Mouse (Mus musculus): ENCODE results near the gene Smarca4. TPM values are rescaled to one million over a fixed set of nuclear protein-coding genes. Genes with fewer than 3 reads are reported as not detected.
A peak's percentile ranks its signal among the peaks of the same experiment; 100 is the strongest.

The Smarca4 gene
- total RNA-seq, 2 experiments from 2014 or later, result 117 to 124 TPM

- intact Hi-C loops (cut with DNase I), result no loop called here
Measured at GRCm38 (mm10) chr9:21626571-21626970, 10.6 kb downstream of the Smarca4 start.

DNA sequence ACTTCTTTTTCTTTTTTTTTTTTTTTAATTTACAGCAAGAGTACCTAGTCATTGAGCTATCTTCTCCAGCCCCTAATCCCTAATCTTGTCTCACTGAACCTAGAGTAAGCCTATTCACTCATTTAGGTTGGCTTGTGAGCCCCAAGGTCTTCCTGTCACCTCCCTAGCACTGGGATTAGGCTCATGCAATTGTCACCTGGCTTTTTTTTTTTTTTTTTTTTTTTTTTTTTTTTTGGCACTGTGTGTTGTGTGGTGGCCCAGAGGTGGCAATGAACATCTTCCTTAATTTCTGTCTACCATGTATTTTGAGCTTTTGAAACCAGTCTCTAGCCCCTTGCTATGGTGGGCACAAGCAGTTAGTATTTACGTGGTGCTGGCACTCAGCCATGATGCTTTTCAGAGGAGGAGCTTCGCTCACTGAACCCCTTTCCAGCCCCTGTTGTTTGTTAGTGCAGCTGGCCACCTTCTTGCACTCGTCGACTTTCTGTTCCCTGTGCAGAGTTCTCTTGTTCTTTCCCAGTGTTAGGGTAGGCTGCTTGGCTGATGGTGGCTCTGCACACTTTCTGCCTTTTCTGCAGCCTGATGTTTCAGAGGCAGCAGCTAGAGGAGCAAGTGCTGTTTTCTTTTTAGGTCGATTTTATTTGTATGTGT lies 11.3 kb downstream of the Smarca4 start:
- H3K27ac ChIP-seq, result no peak overlapping the region
- intact Hi-C loops (cut with DNase I), result no loop called here
- DNase-seq (ENCODE audit: extremely low spot score in 1 of 2, low spot score in 2 of 2), result no peak
- no peak for TF ChIP-seq CTCF (IDR thresholded peaks at IDR 0.05)
- H3K4me3 ChIP-seq, result no peak overlapping the region

More at GRCm38 (mm10) chr9:21626571-21626970, 10.6 kb downstream of the Smarca4 start:
- peak; percentile 50 for TF ChIP-seq CTCF (IDR thresholded peaks at IDR 0.05)
- no peak overlapping the region for H3K27ac ChIP-seq
- DNase-seq (ENCODE audit: extremely low spot score in 1 of 2, low spot score in 2 of 2), result no peak
- H3K4me3 ChIP-seq, result no peak overlapping the region

DNA sequence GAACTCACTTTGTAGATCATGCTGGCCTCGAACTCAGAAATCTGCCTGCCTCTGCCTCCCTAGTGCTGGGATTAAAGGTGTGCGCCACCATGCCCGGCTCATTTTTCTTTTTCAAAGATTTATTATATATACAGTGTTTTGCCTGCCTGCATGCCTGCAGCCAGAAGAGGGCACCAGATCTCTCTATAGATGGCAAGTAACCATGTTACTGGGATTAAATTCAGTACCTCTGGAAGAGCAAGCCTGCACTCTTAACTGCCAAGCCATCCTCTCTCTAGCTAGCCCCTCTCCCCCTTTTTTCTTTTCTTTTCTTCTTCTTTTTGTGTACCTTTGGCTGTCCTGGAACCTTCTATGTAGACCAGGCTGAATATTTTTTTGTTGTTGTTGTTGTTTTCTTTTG lies 14.7 kb downstream of the Smarca4 start:
- DNase-seq (ENCODE audit: extremely low spot score in 1 of 2, low spot score in 2 of 2), result peak; percentile 29 to 50
- intact Hi-C loops (cut with DNase I), result loop anchor here (5.0 kb wide), 1 partner anchor 177 kb away; no protein-coding TSS in a partner anchor
- no peak overlapping the region for H3K4me3 ChIP-seq
- TF ChIP-seq CTCF (IDR thresholded peaks at IDR 0.05), result peak; percentile 74
- H3K27ac ChIP-seq, result no peak overlapping the region

DNA sequence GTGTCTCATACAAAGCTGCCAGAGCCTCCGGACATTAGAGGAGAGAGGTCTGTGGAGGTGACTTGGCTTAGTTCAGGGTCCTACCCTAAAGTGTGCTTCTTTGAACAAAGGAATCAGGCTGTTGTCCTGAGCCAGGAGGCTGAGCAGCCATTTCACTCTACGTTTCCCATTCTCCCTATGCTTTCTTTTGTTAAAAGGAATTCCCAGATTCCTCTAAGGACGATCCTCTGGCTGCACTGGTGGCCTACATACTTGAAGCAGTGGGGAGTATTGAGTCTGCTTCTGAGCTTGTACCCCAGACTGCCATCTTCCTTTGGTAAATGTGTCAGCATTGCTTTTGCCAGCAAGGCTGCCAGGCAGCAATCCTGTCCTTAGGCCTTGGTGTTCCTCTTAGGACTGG lies 17.1 kb downstream of the Smarca4 start:
- Histone ChIP-seq H3K4me3 (no peak overlapping the region), H3K27ac (no peak overlapping the region)
- DNase-seq (ENCODE audit: extremely low spot score in 1 of 2, low spot score in 2 of 2), result no peak
- intact Hi-C loops (cut with DNase I), result loop anchor here (5.0 kb wide), 1 partner anchor 174 kb away; no protein-coding TSS in a partner anchor
- no peak for TF ChIP-seq CTCF (IDR thresholded peaks at IDR 0.05)

GRCm38 (mm10) chr9:21635639-21636038 lies 19.7 kb downstream of the Smarca4 start:
- DNase-seq (ENCODE audit: extremely low spot score in 1 of 2, low spot score in 2 of 2), result no peak
- TF ChIP-seq CTCF (IDR thresholded peaks at IDR 0.05), result no peak
- Histone ChIP-seq H3K4me3 (no peak overlapping the region), H3K27ac (no peak overlapping the region)
- intact Hi-C loops (cut with DNase I), result no loop called here

GRCm38 (mm10) chr9:21639031-21639430 lies 23.1 kb downstream of the Smarca4 start:
- H3K27ac ChIP-seq, result no peak overlapping the region
- no peak for DNase-seq (ENCODE audit: extremely low spot score in 1 of 2, low spot score in 2 of 2)
- H3K4me3 ChIP-seq, result no peak overlapping the region
- TF ChIP-seq CTCF (IDR thresholded peaks at IDR 0.05), result no peak
- intact Hi-C loops (cut with DNase I), result no loop called here

DNA sequence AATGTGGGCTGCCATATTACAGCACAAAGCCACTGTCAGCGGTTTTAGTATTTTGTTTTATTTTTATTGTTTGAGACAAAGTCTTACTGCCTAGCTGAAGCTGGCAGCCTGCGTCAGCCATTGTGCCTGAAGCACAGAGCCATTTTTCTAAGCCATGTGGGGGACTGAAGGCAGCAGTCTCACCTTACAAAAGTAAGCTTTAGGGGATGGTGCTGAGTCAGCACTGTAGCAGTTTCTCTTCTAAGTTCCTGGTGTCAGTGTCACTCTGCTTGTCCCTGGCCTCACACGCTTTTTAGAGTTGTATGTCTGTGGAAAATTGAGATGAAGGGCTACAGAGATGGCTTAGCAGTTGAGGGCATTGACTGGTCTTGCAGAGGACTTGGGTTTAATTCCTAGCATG lies 30.4 kb downstream of the Smarca4 start:
- no peak for TF ChIP-seq CTCF (IDR thresholded peaks at IDR 0.05)
- Histone ChIP-seq H3K4me3 (no peak overlapping the region), H3K27ac (no peak overlapping the region)
- DNase-seq (ENCODE audit: extremely low spot score in 1 of 2, low spot score in 2 of 2), result no peak
- intact Hi-C loops (cut with DNase I), result no loop called here

DNA sequence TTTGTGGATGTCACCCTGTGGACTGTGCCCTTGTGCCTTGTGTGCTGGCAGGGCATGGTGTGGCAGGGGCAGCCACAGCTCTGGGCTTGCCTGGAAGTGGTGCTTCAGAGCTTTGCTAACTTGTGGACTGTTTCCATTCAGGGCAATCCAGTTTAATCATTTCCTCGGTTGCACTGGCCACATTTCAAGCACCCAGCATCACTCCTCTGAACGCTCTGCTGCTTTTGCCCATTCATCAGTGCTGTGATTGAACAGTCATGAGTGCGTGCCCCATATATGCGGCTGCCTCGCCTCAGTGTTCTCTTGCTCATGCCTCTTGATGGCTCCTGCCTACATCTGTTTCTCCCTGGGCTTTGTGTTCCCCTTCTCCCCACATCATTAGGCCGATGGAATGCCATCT lies 31.8 kb downstream of the Smarca4 start:
- DNase-seq (ENCODE audit: extremely low spot score in 1 of 2, low spot score in 2 of 2), result no peak
- H3K4me3 ChIP-seq, result no peak overlapping the region
- no peak for TF ChIP-seq CTCF (IDR thresholded peaks at IDR 0.05)
- H3K27ac ChIP-seq, result no peak overlapping the region
- intact Hi-C loops (cut with DNase I), result no loop called here

- TF ChIP-seq CTCF (IDR thresholded peaks at IDR 0.05), result no peak
- intact Hi-C loops (cut with DNase I), result no loop called here
- H3K27ac ChIP-seq, result no peak overlapping the region
- H3K4me3 ChIP-seq, result no peak overlapping the region
- no peak for DNase-seq (ENCODE audit: extremely low spot score in 1 of 2, low spot score in 2 of 2)
Measured at GRCm38 (mm10) chr9:21652263-21652662, 36.3 kb downstream of the Smarca4 start.

GRCm38 (mm10) chr9:21653253-21653652 lies 37.3 kb downstream of the Smarca4 start:
- TF ChIP-seq CTCF (IDR thresholded peaks at IDR 0.05), result no peak
- Histone ChIP-seq H3K4me3 (no peak overlapping the region), H3K27ac (no peak overlapping the region)
- no peak for DNase-seq (ENCODE audit: extremely low spot score in 1 of 2, low spot score in 2 of 2)
- intact Hi-C loops (cut with DNase I), result no loop called here

- intact Hi-C loops (cut with DNase I), result no loop called here
- H3K27ac ChIP-seq, result no peak overlapping the region
- no peak overlapping the region for H3K4me3 ChIP-seq
- TF ChIP-seq CTCF (IDR thresholded peaks at IDR 0.05), result no peak
- DNase-seq (ENCODE audit: extremely low spot score in 1 of 2, low spot score in 2 of 2), result no peak
Measured at GRCm38 (mm10) chr9:21662034-21662433, 46.1 kb downstream of the Smarca4 start.

GRCm38 (mm10) chr9:21668946-21669345 lies 53.0 kb downstream of the Smarca4 start:
- no peak overlapping the region for H3K4me3 ChIP-seq
- TF ChIP-seq CTCF (IDR thresholded peaks at IDR 0.05), result no peak
- H3K27ac ChIP-seq, result no peak overlapping the region
- intact Hi-C loops (cut with DNase I), result no loop called here
- DNase-seq (ENCODE audit: extremely low spot score in 1 of 2, low spot score in 2 of 2), result no peak

GRCm38 (mm10) chr9:21670354-21670753 lies 54.4 kb downstream of the Smarca4 start:
- TF ChIP-seq CTCF (IDR thresholded peaks at IDR 0.05), result no peak
- Histone ChIP-seq H3K27ac (no peak overlapping the region), H3K4me3 (no peak overlapping the region)
- no peak for DNase-seq (ENCODE audit: extremely low spot score in 1 of 2, low spot score in 2 of 2)
- intact Hi-C loops (cut with DNase I), result no loop called here
